Mouse (Mus musculus) stomach, adult 2 months (tissue): ENCODE data around the gene Rpl22l1. TPM values are rescaled to one million over a fixed set of nuclear protein-coding genes. Genes with fewer than 3 reads are reported as not detected.

Experiments used
- polyA plus RNA-seq: library from polyadenylated mRNA; depleted of rRNA; stranded (reverse); fragments of >200 nt; gene quantifications from 2 replicates; pipeline ENCODE4 v1.2.3, GENCODE M21; 2012; rRNA removed

The Rpl22l1 gene
- 0.51 and 0.78 TPM in 2 replicates for polyA plus RNA-seq

DNA sequence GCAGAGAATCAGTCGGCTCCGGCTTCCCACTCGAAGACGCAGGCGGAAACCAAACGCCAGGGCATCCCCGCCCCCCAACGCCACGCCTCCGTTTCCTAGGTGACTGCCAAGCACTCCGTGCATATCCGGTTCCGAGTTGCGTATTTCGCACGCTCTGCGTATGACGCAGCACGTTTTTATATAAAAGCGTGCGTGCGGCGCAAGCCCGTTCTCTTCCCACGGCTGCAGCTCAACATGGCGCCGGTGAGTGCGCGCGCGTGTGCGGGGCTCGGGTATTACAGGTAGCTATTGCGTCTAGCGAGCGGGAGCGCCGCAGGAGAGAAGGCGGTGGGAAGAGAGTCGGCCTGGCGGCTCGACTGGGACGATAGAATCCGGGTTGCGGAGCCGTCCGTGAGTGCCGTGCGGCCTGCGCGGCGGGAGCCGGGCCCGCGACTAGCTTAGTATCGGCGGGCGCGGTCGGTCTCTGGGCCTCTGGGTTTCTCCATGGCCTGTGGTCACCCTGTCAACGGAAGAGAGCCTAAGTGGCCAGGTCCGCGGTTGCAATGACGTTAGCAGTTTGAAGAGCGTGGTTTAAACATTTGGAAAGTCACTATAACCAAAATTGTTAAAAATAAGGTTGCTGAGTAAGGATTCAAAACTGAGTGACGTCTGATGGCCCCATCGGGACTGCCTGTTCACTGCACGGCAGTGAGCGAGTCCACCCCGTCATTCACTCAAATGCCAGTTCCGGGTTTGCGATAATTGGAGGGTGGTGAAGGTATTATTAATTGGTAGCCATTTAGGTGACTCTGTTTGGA lies at the start of gene Rpl22l1:
Rpl22l1 (plus strand) TSS at position 136 of the 797 bp plus-strand sequence.

DNA sequence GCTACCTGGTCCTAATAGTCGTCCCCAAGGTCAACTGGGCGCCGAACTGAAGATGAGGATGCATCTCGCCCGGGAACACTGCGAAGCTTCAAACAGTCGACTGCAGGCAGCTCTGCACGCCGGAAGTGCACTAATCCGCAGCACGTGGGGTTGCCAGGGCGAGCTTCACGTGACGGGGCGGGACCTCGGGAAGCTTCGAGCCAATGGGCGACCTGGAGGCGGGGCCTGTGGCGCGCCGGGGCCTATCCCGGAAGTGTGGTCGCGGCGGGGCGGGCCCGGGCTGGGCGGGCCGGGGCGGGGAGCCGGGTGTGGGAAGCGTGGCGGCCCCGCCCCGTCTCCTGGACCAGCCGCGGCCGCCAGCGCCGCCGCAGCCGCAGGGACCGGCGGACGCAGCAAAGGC lies 24.2 kb upstream of the Rpl22l1 start, which contains the start of gene Eif5a2:
Eif5a2 (plus strand) TSS at position 283 of the 400 bp plus-strand sequence.

Other genes with a start within 250 kb of the Rpl22l1 start
- gene Slc2a2, start 107.5 kb upstream of the Rpl22l1 start, polyA plus RNA-seq, result 0.04 TPM in 1 of 2 replicates, not detected in the other
- gene Eif5a2, start 24.2 kb upstream of the Rpl22l1 start, polyA plus RNA-seq, result 0.08 and 0.10 TPM in 2 replicates
- gene Gm1527, start 87.2 kb downstream of the Rpl22l1 start, polyA plus RNA-seq, result not detected in 2 replicates